In genomic region chr9:55151096-55151495, GRCm38 (mm10) we compare ENCODE assay signal across 8 mouse cellular contexts. TPM values are rescaled to one million over a fixed set of nuclear protein-coding genes. Genes with fewer than 3 reads are reported as not detected.
DNase-seq lines count a peak whose midpoint lies in the region; ATAC-seq lines count a peak whose summit lies in the region.

No protein-coding gene starts in this region.

- DNase-seq in heart, postnatal 14 days: no peak
- DNase-seq in urinary bladder, postnatal 10 days (ENCODE audit: low spot score): peak; percentile 33
- no peak for DNase-seq in urinary bladder, adult 18-20 months (ENCODE audit: low spot score in 2 of 2)
- no peak for DNase-seq in limb, embryonic 10.5 days (ENCODE audit: low spot score)
- no peak for DNase-seq in yolk sac, embryonic 10.5 days (ENCODE audit: low spot score)

- H3K4me1 ChIP-seq in heart, embryonic 13.5 days: peaks cover 33% of the 10 kb centered on the region
- peaks cover 24% of the 10 kb centered on the region for H3K4me1 ChIP-seq in limb, embryonic 10.5 days
- peaks cover 28% of the 10 kb centered on the region for H3K4me1 ChIP-seq in neural tube, embryonic 15.5 days

- ATAC-seq in heart, embryonic 13.5 days (ENCODE audit: extremely low read depth, insufficient number of reproducible peaks, low FRiP score, low TSS enrichment): no peak
- no peak for ATAC-seq in neural tube, embryonic 15.5 days (ENCODE audit: low FRiP score)
- ATAC-seq in erythroid progenitor cell, adult 5-6 weeks (replicated peaks; ENCODE audit: low FRiP score, poor library complexity, severe bottlenecking): no peak

- peak overlapping the region; percentile 93 for H3K4me2 ChIP-seq in heart, embryonic 13.5 days
- peak overlapping the region; percentile 91 for H3K4me2 ChIP-seq in neural tube, embryonic 15.5 days

- H3K9ac ChIP-seq in heart, embryonic 13.5 days: peak overlapping the region; percentile 97
- no peak overlapping the region for H3K9ac ChIP-seq in neural tube, embryonic 15.5 days (replicated peaks)

- intact Hi-C loops in heart, postnatal 14 days (cut with DNase I): loop anchor here (5.0 kb wide), 1 partner anchor 56 kb away; the partner anchor contains the start of gene Fbxo22

- no peaks in the 10 kb centered on the region for H3K36me3 ChIP-seq in heart, embryonic 13.5 days
- H3K36me3 ChIP-seq in limb, embryonic 10.5 days: peaks cover 11% of the 10 kb centered on the region; the same call in 1 of the 2 replicates
- no peaks in the 10 kb centered on the region for H3K36me3 ChIP-seq in neural tube, embryonic 15.5 days

- H3K4me3 ChIP-seq in heart, embryonic 13.5 days: peak overlapping the region; percentile 89
- H3K4me3 ChIP-seq in limb, embryonic 10.5 days: peak overlapping the region; percentile 78
- peak overlapping the region; percentile 95; the same call in 1 of the 2 replicates for H3K4me3 ChIP-seq in neural tube, embryonic 15.5 days (replicated peaks)

- no peak overlapping the region for H3K27ac ChIP-seq in heart, embryonic 13.5 days (replicated peaks)
- no peak overlapping the region for H3K27ac ChIP-seq in limb, embryonic 10.5 days
- no peak overlapping the region for H3K27ac ChIP-seq in neural tube, embryonic 15.5 days (replicated peaks)

- no peaks in the 10 kb centered on the region for H3K9me3 ChIP-seq in heart, embryonic 13.5 days
- no peaks in the 10 kb centered on the region for H3K9me3 ChIP-seq in limb, embryonic 10.5 days (replicated peaks)
- H3K9me3 ChIP-seq in neural tube, embryonic 15.5 days (replicated peaks): no peaks in the 10 kb centered on the region

- H3K27me3 ChIP-seq in heart, embryonic 13.5 days (replicated peaks): 0 out of 2 replicates have a peak, but pooled peaks cover 2% of the 10 kb centered on the region
- no peaks in the 10 kb centered on the region for H3K27me3 ChIP-seq in limb, embryonic 10.5 days (ENCODE audit: low read depth, poor library complexity, severe bottlenecking)
- H3K27me3 ChIP-seq in neural tube, embryonic 15.5 days (replicated peaks): no peaks in the 10 kb centered on the region

RNA-seq across cellular contexts. Expression of gene Ube2q2, which starts 2.4 kb away (rescaled TPM):
- 26.2 and 27.7 TPM in 2 replicates for polyA plus RNA-seq in heart, embryonic 13.5 days (2015; fragmentation: Nextera tagmentation; extraction: Ambion mirVana)
- 10 to 100 TPM; 25.1 to 26.3 TPM for total RNA-seq in heart, postnatal 14 days (2021)
- 32.6 and 33.9 TPM in 2 replicates for polyA plus RNA-seq in limb, embryonic 10.5 days (2016; fragmentation: Nextera tagmentation; extraction: Ambion mirVana)
- 43.3 and 43.4 TPM in 2 replicates for polyA plus RNA-seq in neural tube, embryonic 15.5 days (2015; fragmentation: Nextera tagmentation; extraction: Ambion mirVana)
- total RNA-seq in erythroid progenitor cell, adult 5-6 weeks (2015; ENCODE audit: low replicate concordance): 10.5 and 12.6 TPM in 2 replicates
- 5.6 and 13.5 TPM in 2 replicates for total RNA-seq in erythroid progenitor cell, adult 5-6 weeks (2017; ENCODE audit: low replicate concordance)

RNA-seq across cellular contexts. Expression of gene Fbxo22, which starts 57.6 kb away (rescaled TPM):
- polyA plus RNA-seq in heart, embryonic 13.5 days (2015; fragmentation: Nextera tagmentation; extraction: Ambion mirVana): 54.4 and 61.1 TPM in 2 replicates
- 10 to 100 TPM; 30.8 to 32.9 TPM for total RNA-seq in heart, postnatal 14 days (2021)
- polyA plus RNA-seq in limb, embryonic 10.5 days (2016; fragmentation: Nextera tagmentation; extraction: Ambion mirVana): 72.0 and 74.3 TPM in 2 replicates
- 78.8 and 80.1 TPM in 2 replicates for polyA plus RNA-seq in neural tube, embryonic 15.5 days (2015; fragmentation: Nextera tagmentation; extraction: Ambion mirVana)
- 18.0 and 22.3 TPM in 2 replicates for total RNA-seq in erythroid progenitor cell, adult 5-6 weeks (2015; ENCODE audit: low replicate concordance)
- total RNA-seq in erythroid progenitor cell, adult 5-6 weeks (2017; ENCODE audit: low replicate concordance): 8.2 and 12.2 TPM in 2 replicates
